Mouse (Mus musculus): ENCODE measurements around the gene Nyap1.

The Nyap1 gene

GRCm38 (mm10) chr5:137770709-137771108, 29.3 kb upstream of the Nyap1 start:
- in situ Hi-C loops (cut with MboI; ENCODE audit: low sequenced_read_pairs), result loop anchor here (25.0 kb wide), 1 partner anchor 233 kb away; the partner anchor contains the start of genes Epo and Gnb2

GRCm38 (mm10) chr5:137768475-137768874, 27.1 kb upstream of the Nyap1 start:
- in situ Hi-C loops (cut with MboI; ENCODE audit: low sequenced_read_pairs), result loop anchor here (25.0 kb wide), 1 partner anchor 231 kb away; the partner anchor contains the start of genes Epo and Gnb2

- in situ Hi-C loops (cut with MboI; ENCODE audit: low sequenced_read_pairs), result loop anchor here (25.0 kb wide), 1 partner anchor 229 kb away; the partner anchor contains the start of genes Epo and Gnb2
These were observed 24.9 kb upstream of the Nyap1 start for GRCm38 (mm10) chr5:137766270-137766669.

DNA sequence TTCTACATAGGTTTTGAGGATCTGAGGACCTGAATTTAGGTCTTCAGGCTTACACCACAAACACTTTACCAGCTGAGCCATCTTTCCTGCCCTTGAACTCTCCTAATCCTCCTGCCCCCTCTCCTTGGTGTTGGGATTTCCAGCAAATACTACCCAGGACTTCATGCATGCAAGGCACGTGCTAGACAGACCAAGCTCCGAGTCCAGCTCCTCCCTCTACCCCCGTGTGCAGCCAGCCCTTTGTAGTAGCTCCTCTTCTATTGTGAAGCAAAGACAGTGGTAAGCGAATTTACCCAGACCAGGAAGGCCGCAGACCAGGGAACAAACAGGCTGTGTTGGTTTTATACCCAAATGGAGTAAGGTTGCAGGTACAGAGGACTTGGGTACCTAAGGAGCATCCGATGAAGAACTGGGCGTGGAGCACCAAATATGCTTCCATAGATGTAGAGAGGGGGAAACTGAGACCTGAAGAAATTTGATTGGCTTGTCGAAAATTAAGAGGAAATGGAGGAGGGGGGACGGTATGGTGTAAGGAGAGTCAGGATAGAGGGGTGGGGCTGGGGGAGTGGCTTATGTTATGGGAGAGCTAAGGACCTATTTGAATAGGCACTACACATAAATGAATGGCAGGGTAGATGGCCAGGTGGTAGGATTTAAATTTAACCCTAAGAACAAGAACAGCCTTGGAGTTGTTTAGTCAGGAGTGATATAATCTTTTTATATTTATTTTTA, 23.4 kb upstream of the Nyap1 start:
- in situ Hi-C loops (cut with MboI; ENCODE audit: low sequenced_read_pairs), result loop anchor here (5.0 to 25.0 kb wide), 2 partner anchors 102 to 227 kb away; partner anchors contain the start of genes Epo and Gnb2

GRCm38 (mm10) chr5:137759971-137760412, 18.6 kb upstream of the Nyap1 start:
- in situ Hi-C loops (cut with MboI; ENCODE audit: low sequenced_read_pairs), result loop anchor here (5.0 to 25.0 kb wide), 2 partner anchors 98 to 223 kb away; partner anchors contain the start of genes Epo and Gnb2

DNA sequence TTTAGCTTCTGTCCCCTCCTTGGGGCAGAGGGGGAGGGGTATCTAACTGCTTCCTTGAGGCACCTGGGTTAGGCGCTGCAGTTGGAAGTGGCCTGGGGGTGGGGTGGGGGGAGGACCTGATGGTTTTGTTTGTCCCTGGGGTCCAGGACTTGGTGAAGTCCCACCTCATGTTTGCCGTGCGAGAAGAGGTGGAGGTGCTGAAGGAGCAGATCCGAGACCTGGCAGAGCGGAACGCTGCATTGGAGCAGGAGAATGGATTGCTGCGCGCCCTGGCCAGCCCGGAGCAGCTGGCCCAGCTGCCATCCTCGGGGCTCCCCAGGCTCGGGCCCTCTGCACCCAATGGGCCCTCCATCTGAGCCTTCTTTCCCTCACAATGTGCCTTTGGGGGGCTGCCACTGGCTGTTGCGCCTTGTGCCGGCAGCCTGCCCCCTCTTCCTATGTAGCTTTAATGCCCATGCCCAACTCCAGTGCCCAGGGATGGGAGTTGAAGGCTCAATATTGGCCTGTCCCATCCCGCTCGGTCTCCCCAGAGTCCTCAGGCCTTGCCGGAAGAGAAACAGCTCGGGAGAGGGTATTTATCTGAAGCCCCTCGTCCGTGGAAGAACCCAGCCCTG, 17.6 kb upstream of the Nyap1 start:
- in situ Hi-C loops (cut with MboI; ENCODE audit: low sequenced_read_pairs), result loop anchor here (25.0 kb wide), 1 partner anchor 222 kb away; the partner anchor contains the start of genes Epo and Gnb2

- in situ Hi-C loops (cut with MboI; ENCODE audit: low sequenced_read_pairs), result loop anchor here (25.0 kb wide), 1 partner anchor 221 kb away; the partner anchor contains the start of genes Epo and Gnb2
These were observed 16.5 kb upstream of the Nyap1 start for GRCm38 (mm10) chr5:137757887-137758286.

DNA sequence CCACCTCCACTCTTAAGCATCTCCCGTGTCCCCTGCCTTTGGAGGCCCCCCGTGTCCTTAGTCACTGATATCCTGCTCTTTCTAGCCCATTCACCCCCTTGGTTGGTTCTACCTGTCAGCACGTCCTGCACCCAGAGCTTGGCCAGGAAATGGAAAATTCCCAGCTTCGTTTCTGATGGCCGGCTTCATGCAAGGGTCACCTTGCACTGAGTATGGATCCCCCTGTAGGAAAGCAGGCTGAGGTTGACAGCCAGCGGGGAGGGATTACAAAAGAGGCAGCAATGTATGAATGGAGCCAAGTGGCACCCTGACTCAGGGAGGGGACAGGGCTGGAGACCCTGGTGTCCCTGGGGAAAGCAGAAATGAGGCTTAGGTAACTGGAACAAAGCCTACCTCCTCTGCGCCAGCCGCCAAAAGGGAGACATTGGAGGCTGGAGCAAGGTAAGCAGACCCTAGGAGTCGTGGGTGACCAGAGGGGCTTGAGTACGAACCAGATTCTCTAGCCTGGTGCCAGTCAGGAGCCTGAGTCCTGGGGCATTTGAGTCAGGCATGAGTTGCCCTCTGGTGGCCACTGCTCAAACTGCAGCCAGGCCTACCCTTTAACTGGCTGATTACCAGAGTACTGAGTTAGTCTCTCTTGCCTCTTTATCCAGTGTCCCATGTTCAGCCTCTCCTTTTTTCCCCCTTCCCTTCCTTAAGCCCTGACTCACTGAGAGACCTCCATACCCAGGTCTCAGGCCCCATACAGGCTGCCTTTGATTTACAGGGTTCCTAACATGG, 15.7 kb upstream of the Nyap1 start:
- in situ Hi-C loops (cut with MboI; ENCODE audit: low sequenced_read_pairs), result loop anchor here (25.0 kb wide), 1 partner anchor 220 kb away; the partner anchor contains the start of genes Epo and Gnb2

- in situ Hi-C loops (cut with MboI; ENCODE audit: low sequenced_read_pairs), result loop anchor here (25.0 kb wide), 1 partner anchor 219 kb away; the partner anchor contains the start of genes Epo and Gnb2
These were observed 14.7 kb upstream of the Nyap1 start for GRCm38 (mm10) chr5:137756106-137756505.

GRCm38 (mm10) chr5:137755425-137755824, 14.0 kb upstream of the Nyap1 start:
- in situ Hi-C loops (cut with MboI; ENCODE audit: low sequenced_read_pairs), result loop anchor here (25.0 kb wide), 1 partner anchor 218 kb away; the partner anchor contains the start of genes Epo and Gnb2

DNA sequence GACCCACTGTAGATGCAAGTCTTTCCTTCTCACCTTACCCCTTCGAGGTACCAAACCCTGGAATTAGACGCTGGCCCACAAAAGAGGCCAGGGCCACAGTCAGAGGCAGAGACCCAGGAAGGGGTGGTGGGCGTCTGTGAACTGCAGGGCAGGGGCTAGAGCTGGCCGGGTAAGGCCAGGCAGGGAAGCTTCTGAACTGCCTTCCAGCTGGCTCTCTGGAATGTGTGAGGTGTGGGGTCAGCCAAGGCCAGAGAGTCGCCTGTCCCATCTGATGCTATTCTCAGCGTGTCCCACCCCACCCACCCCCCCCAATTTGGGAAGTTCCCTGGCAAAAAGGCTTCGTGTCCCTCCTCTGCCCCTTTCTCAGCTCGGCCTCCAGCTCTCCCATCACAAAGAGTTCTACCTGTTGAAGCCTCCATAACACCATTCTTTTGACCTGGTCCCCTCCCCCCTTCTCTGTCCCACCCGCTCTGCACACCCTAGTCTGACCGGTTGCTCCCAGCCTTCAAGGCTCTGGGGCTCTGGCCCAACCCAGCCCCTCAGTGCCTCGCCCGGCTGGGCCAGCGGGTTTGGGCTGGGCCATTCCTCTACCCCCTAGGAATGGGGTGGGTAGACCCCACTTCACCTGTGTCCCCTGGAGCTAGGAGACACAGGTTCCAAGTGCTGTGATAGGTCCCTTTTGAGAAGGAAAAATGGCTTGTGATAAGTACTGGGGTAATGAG, 11.9 kb upstream of the Nyap1 start:
- in situ Hi-C loops (cut with MboI; ENCODE audit: low sequenced_read_pairs), result loop anchor here (25.0 kb wide), 1 partner anchor 216 kb away; the partner anchor contains the start of genes Epo and Gnb2

GRCm38 (mm10) chr5:137751988-137752387, 10.6 kb upstream of the Nyap1 start:
- in situ Hi-C loops (cut with MboI; ENCODE audit: low sequenced_read_pairs), result loop anchor here (25.0 kb wide), 1 partner anchor 215 kb away; the partner anchor contains the start of genes Epo and Gnb2

DNA sequence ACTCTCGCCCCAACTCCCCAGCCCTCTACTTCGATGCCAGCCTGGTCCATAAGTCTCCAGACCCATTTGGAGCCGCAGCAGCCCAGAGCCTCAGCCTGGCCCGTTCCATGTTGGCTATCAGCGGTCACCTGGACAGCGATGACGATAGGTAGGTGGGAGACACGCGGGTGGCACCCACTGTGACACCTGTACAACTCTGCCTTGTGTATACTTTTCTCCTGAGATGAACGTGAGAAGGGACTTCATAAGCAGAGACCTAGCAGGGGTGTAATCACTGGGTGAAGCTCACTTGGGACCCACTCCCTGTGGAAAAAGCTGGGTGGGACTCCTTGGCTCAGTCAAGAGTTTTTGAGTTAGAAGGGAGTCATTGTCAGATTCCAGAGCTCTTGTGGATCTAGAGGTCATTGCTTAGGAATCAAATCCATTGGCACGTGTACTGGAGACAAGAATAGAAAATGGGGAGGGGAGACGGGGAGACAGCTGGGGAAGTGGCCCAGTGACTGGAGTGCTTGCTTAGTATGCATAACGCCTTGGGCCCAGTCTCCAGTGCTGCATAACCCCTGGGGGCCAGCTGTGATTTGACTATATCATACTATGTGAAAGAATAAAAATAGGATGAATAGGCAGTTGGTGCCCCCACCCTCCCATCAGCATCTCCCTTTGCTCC, 9.9 kb upstream of the Nyap1 start:
- in situ Hi-C loops (cut with MboI; ENCODE audit: low sequenced_read_pairs), result loop anchor here (25.0 kb wide), 1 partner anchor 214 kb away; the partner anchor contains the start of genes Epo and Gnb2

DNA sequence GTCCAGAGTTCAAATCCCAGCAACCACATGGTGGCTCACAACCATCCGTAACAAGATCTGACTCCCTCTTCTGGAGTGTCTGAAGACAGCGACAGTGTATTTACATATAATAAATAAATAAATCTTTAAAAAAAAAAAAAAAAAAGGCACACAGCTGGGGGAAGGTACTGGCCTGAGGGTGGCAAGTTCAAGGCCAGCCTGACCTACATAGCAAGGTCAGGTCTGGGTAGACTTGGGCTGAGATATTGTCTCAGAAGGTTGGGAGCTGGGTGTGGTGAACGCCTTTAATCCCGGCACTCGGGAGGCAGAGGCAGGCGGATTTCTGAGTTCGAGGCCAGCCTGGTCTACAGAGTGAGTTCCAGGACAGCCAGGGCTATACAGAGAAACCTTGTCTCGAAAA, 8.8 kb upstream of the Nyap1 start:
- in situ Hi-C loops (cut with MboI; ENCODE audit: low sequenced_read_pairs), result loop anchor here (25.0 kb wide), 1 partner anchor 213 kb away; the partner anchor contains the start of genes Epo and Gnb2

- in situ Hi-C loops (cut with MboI; ENCODE audit: low sequenced_read_pairs), result no loop called here
These were observed 7.9 kb upstream of the Nyap1 start for GRCm38 (mm10) chr5:137749196-137749836.

DNA sequence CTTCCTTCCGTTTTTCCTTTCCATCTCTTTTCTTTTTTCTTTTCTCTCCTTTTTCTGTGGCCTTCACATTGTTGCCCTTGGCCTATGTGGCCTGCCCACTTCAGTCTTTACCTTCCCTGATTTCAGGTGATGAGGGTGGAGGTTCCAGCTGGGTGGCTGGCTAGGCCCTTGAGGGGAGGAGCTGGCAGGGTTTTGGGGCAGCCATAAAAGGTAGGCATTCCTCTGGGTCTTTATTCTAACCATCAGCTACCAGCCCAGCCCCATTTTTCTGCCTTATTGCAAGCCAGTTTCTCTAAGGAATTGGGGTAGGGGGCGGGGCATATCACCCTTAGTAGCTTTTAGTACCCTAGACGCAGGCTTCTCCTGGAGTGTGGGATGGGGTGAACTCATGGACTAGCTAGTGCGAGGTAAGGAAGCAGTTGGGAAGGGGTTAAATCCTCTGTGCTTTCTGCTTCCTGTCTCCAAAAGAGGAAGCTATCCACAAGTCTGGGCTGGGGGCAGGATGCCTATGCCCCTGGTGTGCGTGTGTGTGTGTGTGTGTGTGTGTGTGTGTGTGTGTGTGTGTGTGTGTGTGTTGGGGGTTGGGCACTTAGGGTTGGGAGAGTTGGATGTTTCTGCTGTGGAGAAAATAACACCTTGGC, 6.8 kb upstream of the Nyap1 start:
- in situ Hi-C loops (cut with MboI; ENCODE audit: low sequenced_read_pairs), result no loop called here

DNA sequence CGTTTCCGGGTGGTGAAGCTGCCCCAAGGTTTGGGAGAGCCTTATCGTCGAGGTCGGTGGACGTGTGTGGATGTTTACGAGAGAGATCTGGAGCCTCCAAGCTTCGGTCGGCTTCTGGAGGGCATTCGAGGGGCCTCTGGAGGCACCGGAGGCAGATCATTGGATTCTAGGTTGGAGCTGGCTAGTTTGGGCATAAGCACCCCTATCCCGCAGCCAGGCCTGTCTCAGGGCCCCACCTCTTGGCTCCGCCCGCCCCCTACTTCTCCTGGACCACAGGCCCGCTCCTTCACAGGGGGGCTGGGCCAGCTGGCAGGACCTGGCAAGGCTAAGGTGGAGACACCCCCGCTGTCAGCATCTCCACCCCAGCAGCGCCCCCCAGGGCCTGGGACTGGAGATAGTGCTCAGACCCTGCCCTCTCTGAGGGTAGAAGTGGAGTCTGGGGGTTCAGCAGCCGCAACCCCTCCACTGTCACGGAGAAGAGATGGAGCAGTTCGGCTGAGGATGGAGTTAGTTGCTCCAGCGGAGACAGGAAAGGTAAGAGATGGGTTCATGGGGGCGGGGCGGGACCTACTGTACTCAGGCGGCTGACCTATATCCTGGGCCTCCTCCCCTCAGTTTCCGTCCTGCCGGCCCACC, 6.0 kb upstream of the Nyap1 start:
- in situ Hi-C loops (cut with MboI; ENCODE audit: low sequenced_read_pairs), result no loop called here

- in situ Hi-C loops (cut with MboI; ENCODE audit: low sequenced_read_pairs), result no loop called here
These were observed 5.5 kb upstream of the Nyap1 start for GRCm38 (mm10) chr5:137746851-137747325.

Data from CH12F3 (cell line).